Mouse (Mus musculus): ENCODE data around the gene Mical2. TPM values are rescaled to one million over a fixed set of nuclear protein-coding genes. Genes with fewer than 3 reads are reported as not detected.

Gene Mical2
- total and polyA plus RNA-seq, 3 experiments, result not detected

DNA sequence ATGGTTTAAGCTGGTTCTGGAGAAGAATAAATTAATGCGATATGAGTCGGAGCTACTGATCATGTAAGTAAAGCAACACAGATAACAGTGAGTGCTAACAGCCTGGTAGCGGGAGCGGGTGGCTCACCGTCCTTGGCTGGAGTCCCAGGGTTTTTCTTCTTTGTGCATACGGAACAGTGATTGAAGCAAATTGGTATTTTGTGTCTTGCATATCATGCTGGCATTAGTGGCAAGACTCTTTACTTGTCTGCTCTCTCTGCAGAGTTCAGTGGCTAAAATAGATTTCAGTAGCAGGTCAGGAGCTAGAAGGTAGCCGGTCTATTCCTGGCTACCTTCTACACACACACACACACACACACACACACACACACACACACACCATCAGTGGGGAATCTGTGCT lies 181.9 kb downstream of the Mical2 start:
- Histone ChIP-seq H3K79me2 (replicated peaks; ENCODE audit: control insufficient read depth, extremely low read depth, insufficient read depth, poor library complexity, severe bottlenecking) (no peaks in the 10 kb centered on the region), H3K27me3 (replicated peaks) (no peaks in the 10 kb centered on the region), H3K27ac (ENCODE audit: insufficient read depth, low read depth) (no peak overlapping the region), H3K9me3 (replicated peaks; ENCODE audit: low read length) (no peaks in the 10 kb centered on the region), H3K4me3 (replicated peaks in 1 of 3; ENCODE audit: low read depth in 2 of 3, low read length in 2 of 3, poor library complexity in 1 of 3) (no peak overlapping the region), H3K4me1 (ENCODE audit: control insufficient read depth in 1 of 2, insufficient read depth in 2 of 2) (peaks cover 5 to 38% of the 10 kb centered on the region in 2 experiments; a peak in 3 of 4 replicates), H3K36me3 (replicated peaks in 1 of 2; ENCODE audit: control insufficient read depth in 1 of 2, insufficient read depth in 1 of 2, low read length in 1 of 2) (no peaks in the 10 kb centered on the region), H3K4me2 (ENCODE audit: insufficient read depth, low read depth, poor library complexity, severe bottlenecking) (no peak overlapping the region), H3K9ac (ENCODE audit: insufficient read depth, low read depth) (no peak overlapping the region)
- TF ChIP-seq CHD1 (IDR thresholded peaks at IDR 0.05; ENCODE audit: low read depth, low read length) (no peak), JUN (IDR thresholded peaks at IDR 0.05; ENCODE audit: insufficient read depth, low read depth, low read length) (no peak), USF1 (IDR thresholded peaks at IDR 0.05; ENCODE audit: low read depth, low read length) (no peak)
- in situ Hi-C loops (cut with MboI; ENCODE audit: low pct_ligation_motif_present, low pct_unique_long_range_greater_than_20kb, low sequenced_read_pairs), result loop anchor here (10.0 to 25.0 kb wide), 2 partner anchors 457 to 730 kb away; no protein-coding TSS in a partner anchor
- DNase-seq (ENCODE audit: extremely low read depth), result no peak
- dilution Hi-C loops (cut with MboI; ENCODE audit: extremely low pct_ligation_motif_present, extremely low pct_unique_long_range_greater_than_20kb, low sequenced_read_pairs), result no loop called here

DNA sequence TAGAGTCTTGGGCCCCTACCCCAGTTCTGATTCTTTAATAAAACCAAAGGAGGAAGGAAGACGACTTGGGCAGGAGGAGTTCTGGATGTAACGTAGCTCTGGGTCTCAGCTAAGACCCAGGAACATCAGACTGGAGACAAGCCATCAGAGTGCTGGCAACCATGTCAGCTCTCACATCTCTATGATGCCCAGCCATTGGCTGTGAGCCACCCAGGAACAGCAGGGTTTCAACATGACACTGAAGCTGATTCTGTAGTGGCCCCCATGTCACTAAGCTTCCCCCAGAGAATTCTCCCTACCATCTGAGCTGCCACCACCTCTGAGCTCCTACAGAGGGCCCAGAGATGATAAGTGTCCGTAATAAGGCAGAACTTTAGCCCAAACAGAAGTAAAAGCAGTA lies 184.3 kb downstream of the Mical2 start:
- DNase-seq (ENCODE audit: extremely low read depth), result no peak
- Histone ChIP-seq H3K9ac (ENCODE audit: insufficient read depth, low read depth) (no peak overlapping the region), H3K27ac (ENCODE audit: insufficient read depth, low read depth) (no peak overlapping the region), H3K79me2 (replicated peaks; ENCODE audit: control insufficient read depth, extremely low read depth, insufficient read depth, poor library complexity, severe bottlenecking) (no peaks in the 10 kb centered on the region), H3K36me3 (replicated peaks in 1 of 2; ENCODE audit: control insufficient read depth in 1 of 2, insufficient read depth in 1 of 2, low read length in 1 of 2) (no peaks in the 10 kb centered on the region), H3K4me3 (replicated peaks in 1 of 3; ENCODE audit: low read depth in 2 of 3, low read length in 2 of 3, poor library complexity in 1 of 3) (no peak overlapping the region), H3K4me2 (ENCODE audit: insufficient read depth, low read depth, poor library complexity, severe bottlenecking) (no peak overlapping the region), H3K27me3 (replicated peaks) (no peaks in the 10 kb centered on the region), H3K4me1 (ENCODE audit: control insufficient read depth in 1 of 2, insufficient read depth in 2 of 2) (peaks cover 4 to 38% of the 10 kb centered on the region in 2 experiments; a peak in 3 of 4 replicates), H3K9me3 (replicated peaks; ENCODE audit: low read length) (no peaks in the 10 kb centered on the region)
- TF ChIP-seq BHLHE40 (IDR thresholded peaks at IDR 0.05; ENCODE audit: low read depth, low read length), result no peak
- no peak for TF ChIP-seq ZKSCAN1 (IDR thresholded peaks at IDR 0.05; ENCODE audit: borderline replicate concordance, low read depth, low read length)
- no peak for TF ChIP-seq SIN3A (IDR thresholded peaks at IDR 0.05; ENCODE audit: low read length)
- TF ChIP-seq NRF1 (IDR thresholded peaks at IDR 0.05; ENCODE audit: low read depth, low read length), result no peak
- TF ChIP-seq USF1 (IDR thresholded peaks at IDR 0.05; ENCODE audit: low read depth, low read length), result no peak
- no peak for TF ChIP-seq E2F4 (IDR thresholded peaks at IDR 0.05; ENCODE audit: insufficient replicate concordance, low read depth, low read length)
- TF ChIP-seq ZNF384 (IDR thresholded peaks at IDR 0.05; ENCODE audit: low read depth, low read length), result no peak
- TF ChIP-seq GABPA (IDR thresholded peaks at IDR 0.05; ENCODE audit: insufficient replicate concordance, low read depth, low read length), result no peak
- no peak for TF ChIP-seq JUN (IDR thresholded peaks at IDR 0.05; ENCODE audit: insufficient read depth, low read depth, low read length)
- no peak for TF ChIP-seq KAT2A (IDR thresholded peaks at IDR 0.05; ENCODE audit: insufficient replicate concordance, low read length)
- no peak for TF ChIP-seq CHD1 (IDR thresholded peaks at IDR 0.05; ENCODE audit: low read depth, low read length)
- dilution Hi-C loops (cut with MboI; ENCODE audit: extremely low pct_ligation_motif_present, extremely low pct_unique_long_range_greater_than_20kb, low sequenced_read_pairs) (no loop called here), in situ Hi-C loops (cut with MboI; ENCODE audit: low pct_ligation_motif_present, low pct_unique_long_range_greater_than_20kb, low sequenced_read_pairs) (loop anchor here (10.0 to 25.0 kb wide), 2 partner anchors 455 to 727 kb away; no protein-coding TSS in a partner anchor)

DNA sequence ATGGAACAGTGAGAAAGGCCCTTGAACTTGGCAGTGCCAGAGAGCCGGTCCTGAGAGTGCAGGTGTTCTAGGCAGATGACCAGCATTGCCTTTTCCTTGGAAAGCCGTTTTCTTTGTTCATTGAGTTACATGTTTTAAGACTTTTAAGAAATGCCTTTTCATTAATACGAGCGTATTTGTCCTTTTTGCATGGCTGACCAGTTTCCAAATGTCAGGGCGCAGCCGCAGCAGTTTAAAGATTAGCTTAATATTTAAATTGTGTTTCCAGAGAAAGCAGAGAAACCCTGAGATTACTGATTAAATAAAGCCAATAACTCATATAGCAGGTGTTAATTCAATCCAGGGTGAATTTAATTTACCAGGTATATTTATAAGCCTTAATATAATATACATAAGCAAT lies 187.6 kb downstream of the Mical2 start:
- in situ Hi-C loops (cut with MboI; ENCODE audit: low pct_ligation_motif_present, low pct_unique_long_range_greater_than_20kb, low sequenced_read_pairs) (loop anchor here (25.0 kb wide), 1 partner anchor 724 kb away; no protein-coding TSS in a partner anchor), dilution Hi-C loops (cut with MboI; ENCODE audit: extremely low pct_ligation_motif_present, extremely low pct_unique_long_range_greater_than_20kb, low sequenced_read_pairs) (no loop called here)
- Histone ChIP-seq H3K27ac (ENCODE audit: insufficient read depth, low read depth) (no peak overlapping the region), H3K4me3 (replicated peaks in 1 of 3; ENCODE audit: low read depth in 2 of 3, low read length in 2 of 3, poor library complexity in 1 of 3) (no peak overlapping the region), H3K9me3 (replicated peaks; ENCODE audit: low read length) (no peaks in the 10 kb centered on the region), H3K79me2 (replicated peaks; ENCODE audit: control insufficient read depth, extremely low read depth, insufficient read depth, poor library complexity, severe bottlenecking) (no peaks in the 10 kb centered on the region), H3K4me1 (ENCODE audit: control insufficient read depth in 1 of 2, insufficient read depth in 2 of 2) (peaks cover 3 to 31% of the 10 kb centered on the region in 2 experiments; a peak in 2 of 4 replicates), H3K9ac (ENCODE audit: insufficient read depth, low read depth) (no peak overlapping the region), H3K36me3 (replicated peaks in 1 of 2; ENCODE audit: control insufficient read depth in 1 of 2, insufficient read depth in 1 of 2, low read length in 1 of 2) (no peaks in the 10 kb centered on the region), H3K4me2 (ENCODE audit: insufficient read depth, low read depth, poor library complexity, severe bottlenecking) (no peak overlapping the region), H3K27me3 (replicated peaks) (no peaks in the 10 kb centered on the region)
- no peak for DNase-seq (ENCODE audit: extremely low read depth)
- TF ChIP-seq MAZ (IDR thresholded peaks at IDR 0.05; ENCODE audit: low read depth, low read length), result no peak
- no peak for TF ChIP-seq TCF12 (IDR thresholded peaks at IDR 0.05; ENCODE audit: low read depth, low read length)
- no peak for TF ChIP-seq EP300 (IDR thresholded peaks at IDR 0.05; ENCODE audit: low read length)
- TF ChIP-seq ETS1 (conservative IDR thresholded peaks at IDR 0.05; ENCODE audit: low read depth, low read length), result no peak
- no peak for TF ChIP-seq SIN3A (IDR thresholded peaks at IDR 0.05; ENCODE audit: low read length)
- TF ChIP-seq ELF1 (IDR thresholded peaks at IDR 0.05; ENCODE audit: low read depth, low read length), result no peak
- no peak for TF ChIP-seq GABPA (IDR thresholded peaks at IDR 0.05; ENCODE audit: insufficient replicate concordance, low read depth, low read length)
- no peak for TF ChIP-seq CHD1 (IDR thresholded peaks at IDR 0.05; ENCODE audit: low read depth, low read length)
- TF ChIP-seq ZKSCAN1 (IDR thresholded peaks at IDR 0.05; ENCODE audit: borderline replicate concordance, low read depth, low read length), result no peak
- TF ChIP-seq MYC (IDR thresholded peaks at IDR 0.05; ENCODE audit: low read depth, low read length), result no peak
- TF ChIP-seq MAFK (IDR thresholded peaks at IDR 0.05; ENCODE audit: insufficient replicate concordance, low read length), result no peak
- TF ChIP-seq CTCF (conservative IDR thresholded peaks at IDR 0.05 in 1 of 2, IDR thresholded peaks at IDR 0.05 in 1 of 2; ENCODE audit: low read depth in 2 of 2, low read length in 2 of 2), result no peak
- TF ChIP-seq IRF4 (IDR thresholded peaks at IDR 0.05; ENCODE audit: low read depth, low read length), result no peak
- no peak for TF ChIP-seq SMC3 (IDR thresholded peaks at IDR 0.05; ENCODE audit: low read depth, low read length)
- no peak for TF ChIP-seq POLR2A (IDR thresholded peaks at IDR 0.05; ENCODE audit: low read depth, low read length)
- no peak for TF ChIP-seq ZNF384 (IDR thresholded peaks at IDR 0.05; ENCODE audit: low read depth, low read length)
- TF ChIP-seq JUND (conservative IDR thresholded peaks at IDR 0.05; ENCODE audit: low read depth, low read length), result no peak
- no peak for TF ChIP-seq USF1 (IDR thresholded peaks at IDR 0.05; ENCODE audit: low read depth, low read length)
- TF ChIP-seq USF2 (conservative IDR thresholded peaks at IDR 0.05; ENCODE audit: low read depth, low read length), result no peak

Measured in CH12.LX (cell line).